Mouse (Mus musculus): ENCODE measurements at regions not wholly inside any gene's neighbourhood (a gene's known extent, or its start where the extent isn't known, plus 50 kb on each side); places are given as distances from the start of the nearest gene placed in this dataset.

DNA sequence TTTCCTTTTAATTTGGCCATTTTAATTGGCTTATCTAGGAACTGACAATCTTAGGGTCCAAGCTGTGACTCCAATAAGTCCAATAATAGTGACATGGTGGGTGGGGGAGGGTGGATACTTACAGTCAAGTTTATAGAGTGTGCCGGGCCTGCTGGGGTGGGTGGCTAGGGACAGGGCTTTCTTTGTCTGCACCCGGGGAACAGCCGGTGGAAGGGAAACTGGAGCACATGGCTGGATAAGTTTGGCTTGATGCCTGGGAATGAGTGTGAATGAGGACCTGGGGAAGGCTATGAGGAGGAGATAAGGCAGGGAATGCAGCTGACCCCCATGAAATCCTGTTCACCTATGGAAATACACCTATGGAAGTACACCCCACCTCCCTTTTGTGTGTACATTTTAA lies 81.7 kb upstream of the Cers4 start:
- no peak for DNase-seq (ENCODE audit: low read depth, low spot score)

DNA sequence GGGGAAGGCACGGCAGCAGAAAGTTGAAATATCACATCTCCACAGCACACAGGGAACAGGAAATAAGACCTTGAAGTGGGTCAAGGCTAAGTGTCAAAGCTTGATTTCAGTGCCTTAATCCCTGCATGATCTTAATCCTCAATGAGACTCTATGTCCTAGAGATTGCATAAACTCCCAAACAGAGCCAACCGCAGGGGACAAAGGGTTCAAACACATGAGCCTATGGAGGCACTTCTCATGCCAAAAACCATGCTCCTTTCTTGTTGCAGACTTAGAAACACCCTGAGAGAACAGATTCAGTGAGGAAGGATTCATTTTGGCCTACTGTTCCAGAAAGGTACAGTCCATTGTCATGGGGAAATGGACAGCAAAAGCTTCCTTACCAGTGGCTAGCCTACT lies 81.0 kb upstream of the Cers4 start:
- no peak for DNase-seq (ENCODE audit: low read depth, low spot score)

DNA sequence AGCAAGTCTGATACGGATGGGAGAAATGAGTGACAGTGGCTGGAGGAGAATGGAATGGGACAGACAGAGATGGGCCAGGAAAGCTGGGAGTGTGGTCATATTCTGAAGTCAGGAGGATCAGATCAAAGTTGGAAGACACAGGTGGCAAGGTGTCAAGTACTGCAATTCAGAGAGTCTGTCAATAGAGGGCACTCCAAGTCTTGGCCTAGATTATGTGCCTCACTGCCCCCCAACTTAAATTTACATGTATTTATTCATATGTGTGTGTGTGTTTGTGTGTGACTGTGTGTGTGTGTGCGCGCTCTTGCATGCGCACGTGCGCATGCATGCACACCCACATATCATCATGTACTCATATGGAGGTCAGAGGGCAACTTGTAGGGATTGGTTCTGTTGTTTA lies 79.6 kb upstream of the Cers4 start:
- peak; percentile 14 for DNase-seq (ENCODE audit: low read depth, low spot score)

DNA sequence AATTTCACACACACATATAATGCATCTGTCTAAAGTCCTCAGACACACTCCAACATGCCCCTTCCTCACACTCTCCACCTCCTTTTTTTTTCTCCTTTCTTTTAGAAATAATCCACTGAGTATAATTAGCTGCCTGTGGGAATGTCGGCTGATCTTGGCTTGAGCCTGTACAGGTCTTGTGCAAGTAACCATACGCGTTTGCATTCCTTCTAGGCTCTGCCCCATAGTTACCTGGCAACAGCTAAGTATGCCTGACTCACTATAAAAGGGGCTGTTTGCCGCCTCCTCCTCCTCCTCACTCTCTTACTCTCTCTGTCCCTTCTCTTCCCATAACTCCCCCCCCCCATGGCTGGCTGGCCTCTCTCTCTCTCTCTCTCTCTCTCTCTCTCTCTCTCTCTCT lies 79.1 kb upstream of the Cers4 start:
- no peak for DNase-seq (ENCODE audit: low read depth, low spot score)

DNA sequence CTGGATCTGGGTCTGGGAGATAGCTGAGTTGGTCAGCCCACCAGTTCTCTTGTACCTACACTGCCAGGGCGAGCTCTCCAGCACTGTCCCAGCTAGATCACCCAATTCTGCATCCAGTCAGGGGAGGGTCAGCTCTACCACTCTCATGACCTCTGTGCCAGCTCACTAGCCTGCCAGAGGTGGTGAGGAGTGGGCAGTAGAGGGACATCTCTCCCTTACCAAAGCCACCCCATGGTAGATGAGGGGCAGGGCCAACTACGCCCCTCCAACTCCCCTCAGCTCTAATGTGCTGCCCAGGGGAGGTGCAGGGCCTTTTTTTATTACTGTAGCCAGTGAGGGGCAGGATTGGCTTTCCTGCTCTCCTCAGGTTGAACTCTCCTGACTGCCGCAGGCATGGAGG lies 75.7 kb upstream of the Cers4 start:
- DNase-seq (ENCODE audit: low read depth, low spot score), result no peak

DNA sequence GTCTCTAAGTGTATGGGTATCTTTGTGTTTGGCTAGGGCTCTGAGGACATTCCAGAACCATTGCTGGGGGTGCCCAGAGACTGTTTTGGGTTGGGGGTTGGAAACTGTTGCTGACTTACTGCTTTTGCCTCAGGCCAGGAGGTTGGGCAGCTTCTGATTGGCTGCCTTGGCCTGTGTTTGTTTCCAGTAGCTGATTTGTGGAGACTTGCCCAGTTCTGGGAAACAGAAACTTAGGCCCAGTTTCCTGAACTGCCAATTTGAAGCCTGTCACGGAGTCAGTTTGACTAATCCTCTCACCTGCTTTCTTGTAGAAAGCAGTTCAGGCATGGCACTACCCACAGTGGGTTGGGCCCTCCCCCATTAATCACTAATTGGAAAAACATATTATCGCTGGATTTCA lies 59.7 kb upstream of the Cers4 start:
- DNase-seq (ENCODE audit: low read depth, low spot score), result no peak

DNA sequence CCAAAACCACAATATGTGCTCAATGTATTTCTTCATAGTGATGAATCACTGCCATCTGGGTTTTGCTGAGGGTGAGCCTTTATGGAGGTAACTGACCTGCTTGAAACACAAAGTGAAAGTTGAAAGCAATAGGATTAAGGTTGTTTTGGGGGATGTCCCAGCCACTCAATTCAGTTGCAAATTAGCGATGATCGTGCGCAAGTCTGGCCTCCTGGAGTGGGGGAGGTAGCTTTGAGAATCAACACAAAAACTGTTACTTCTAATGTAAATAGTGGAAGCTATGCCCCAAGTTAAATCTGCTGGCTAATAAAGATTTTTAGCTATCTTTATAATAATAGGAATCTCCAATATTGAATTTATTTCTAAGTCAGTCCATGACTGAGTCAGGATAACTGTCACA lies 56.3 kb upstream of the Cers4 start:
- no peak for DNase-seq (ENCODE audit: low read depth, low spot score)
